Mouse (Mus musculus) neural tube, embryonic 10.5 days (tissue): ENCODE data around the gene Psg19.
"Not testable (repeated sequence)": the region's sequence is repeated elsewhere in the genome, so short reads cannot be mapped to it uniquely, and the experiment has no call there.

Experiments used
- DNase-seq: peaks from one replicate; pipeline ENCODE4 v3.0.0-alpha.2; 2017; ENCODE audit warnings: low spot score; ENCODE audit errors: extremely low spot score

Gene Psg19

GRCm38 (mm10) chr7:18798420-18798819 is at the start of gene Psg19:
Gene Psg19 (minus strand): TSS chr7:18798520.
- no peak for DNase-seq

GRCm38 (mm10) chr7:18844811-18845210 is 46.5 kb upstream of the Psg19 start:
- no peak for DNase-seq

- DNase-seq, result no peak
These were observed 42.9 kb upstream of the Psg19 start for GRCm38 (mm10) chr7:18841174-18841567.

GRCm38 (mm10) chr7:18840386-18841173 is 42.3 kb upstream of the Psg19 start:
- DNase-seq, result peak; percentile 57

GRCm38 (mm10) chr7:18839865-18840264 is 41.5 kb upstream of the Psg19 start, which contains the start of gene Mill2:
Gene Mill2 (plus strand): TSS chr7:18839966.
- no peak for DNase-seq

DNA sequence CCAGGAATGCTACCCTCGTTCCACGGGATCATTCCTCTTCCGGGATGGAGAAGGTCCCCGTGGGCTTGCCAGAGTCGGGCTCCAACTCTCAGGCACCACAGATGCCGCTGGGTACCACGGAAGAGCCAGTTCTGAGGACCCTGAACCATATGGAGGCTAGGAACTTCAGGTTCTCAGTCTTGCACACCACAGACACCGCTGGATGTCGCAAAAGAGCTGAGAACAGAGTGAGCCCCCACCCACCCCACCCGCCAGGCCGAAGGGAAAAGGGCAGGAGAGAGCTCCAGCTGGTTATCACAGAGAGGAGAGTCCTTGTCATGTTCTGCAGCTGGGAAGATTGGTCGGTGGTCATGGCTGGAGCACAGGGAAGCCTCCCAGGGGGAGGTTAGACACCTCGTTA is 34.0 kb upstream of the Psg19 start:
- DNase-seq, result no peak

DNA sequence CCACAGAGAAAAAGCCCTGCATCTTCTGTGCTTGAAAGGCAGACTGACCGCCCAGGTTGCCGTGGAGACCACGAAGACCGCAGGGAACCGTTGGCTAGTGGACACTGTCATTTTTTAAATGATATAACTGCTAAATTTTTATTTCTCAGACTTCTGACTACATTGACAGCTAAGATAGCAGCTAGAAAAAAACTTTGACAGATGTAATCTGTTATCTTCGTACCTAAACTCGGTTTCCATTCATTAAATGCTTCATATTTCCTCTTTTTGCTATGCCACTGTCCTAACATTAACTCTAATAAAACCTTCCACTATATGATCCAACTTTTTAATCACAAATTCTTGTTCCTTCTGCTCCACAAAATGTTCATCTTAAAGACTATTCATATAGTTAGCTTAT is 31.2 kb upstream of the Psg19 start:
- no peak for DNase-seq

DNA sequence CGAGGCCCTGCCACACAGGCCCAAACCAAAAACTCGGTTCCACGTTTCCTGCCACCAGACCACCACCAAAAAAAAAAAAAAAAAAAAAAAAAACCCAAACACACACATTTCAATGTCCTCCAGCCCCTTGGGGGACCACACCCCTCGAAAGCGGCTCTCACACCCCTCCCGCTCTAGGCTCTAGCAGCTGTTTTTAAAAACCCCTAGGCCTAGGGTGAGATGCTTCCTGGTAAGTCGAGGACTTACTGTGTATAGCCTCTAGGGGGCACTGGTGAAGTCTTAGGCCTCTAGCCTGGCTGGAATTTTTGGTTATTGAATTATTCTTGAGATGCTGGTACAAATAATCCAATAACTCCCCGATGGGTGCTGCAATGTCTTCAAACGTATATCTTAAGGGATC is 30.3 kb upstream of the Psg19 start:
- no peak for DNase-seq

DNA sequence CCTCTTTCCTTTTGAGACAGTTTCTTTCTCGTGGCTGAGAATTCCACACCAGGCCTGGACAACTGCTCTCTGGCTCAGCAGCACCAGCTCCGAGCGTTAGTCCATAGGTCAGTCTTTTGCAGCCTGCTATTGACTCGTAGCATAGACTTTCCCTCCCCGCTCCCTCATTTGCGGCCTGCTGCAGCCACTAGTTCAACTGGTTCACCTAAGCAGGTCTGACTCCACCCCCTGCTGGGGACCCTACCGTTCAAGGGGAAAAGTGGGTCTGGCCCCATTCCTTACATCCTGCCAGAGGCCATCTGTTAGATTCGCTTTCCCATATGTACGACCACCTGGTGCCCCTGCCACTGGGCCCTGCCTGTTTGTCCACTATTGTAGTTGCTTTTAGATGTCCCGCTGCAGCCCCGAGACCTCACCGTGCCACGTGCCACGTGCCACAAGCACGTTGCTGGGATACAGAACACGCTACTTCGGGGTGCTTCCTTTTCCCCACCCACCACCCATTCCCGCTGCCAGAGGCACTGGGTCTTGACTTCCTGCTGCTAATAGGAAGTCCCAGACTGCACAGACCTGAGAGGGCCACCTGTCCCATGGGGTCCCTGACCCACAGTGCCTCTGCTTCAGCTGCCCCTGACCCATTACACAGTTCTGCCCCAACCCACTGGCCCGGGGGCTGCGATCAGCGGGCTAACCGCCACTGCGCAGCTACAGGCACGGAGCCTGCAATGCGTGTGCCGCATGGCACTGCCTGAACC is 29.6 kb upstream of the Psg19 start:
- DNase-seq, result no peak

- no peak for DNase-seq
These were observed 23.2 kb upstream of the Psg19 start, which contains the start of gene Psg17 for GRCm38 (mm10) chr7:18821507-18821906. Gene Psg17 (minus strand): TSS chr7:18821607.

DNA sequence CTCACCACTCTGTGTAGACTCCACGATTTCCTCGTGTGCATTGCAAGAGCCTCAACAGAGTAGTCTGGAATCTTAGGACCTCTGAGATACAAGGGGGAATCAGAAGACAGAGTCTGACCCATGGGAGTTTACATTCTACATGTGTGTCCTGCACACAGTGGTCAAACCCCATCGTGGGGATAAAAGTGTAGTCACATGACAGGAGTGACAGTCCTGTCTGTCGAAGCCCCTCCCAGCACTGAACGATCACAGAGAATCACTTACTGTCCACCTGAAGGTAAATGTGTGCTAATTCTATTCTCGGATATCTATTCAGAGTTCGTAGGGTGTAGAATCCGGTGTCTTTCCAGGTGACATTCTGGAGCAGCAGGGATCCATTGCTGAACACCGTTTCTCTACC is 20.0 kb upstream of the Psg19 start:
- no peak for DNase-seq

GRCm38 (mm10) chr7:18803526-18803925 is 5.2 kb upstream of the Psg19 start:
- no peak for DNase-seq

GRCm38 (mm10) chr7:18799129-18799528 is 809 bp upstream of the Psg19 start:
- DNase-seq, result no peak

DNA sequence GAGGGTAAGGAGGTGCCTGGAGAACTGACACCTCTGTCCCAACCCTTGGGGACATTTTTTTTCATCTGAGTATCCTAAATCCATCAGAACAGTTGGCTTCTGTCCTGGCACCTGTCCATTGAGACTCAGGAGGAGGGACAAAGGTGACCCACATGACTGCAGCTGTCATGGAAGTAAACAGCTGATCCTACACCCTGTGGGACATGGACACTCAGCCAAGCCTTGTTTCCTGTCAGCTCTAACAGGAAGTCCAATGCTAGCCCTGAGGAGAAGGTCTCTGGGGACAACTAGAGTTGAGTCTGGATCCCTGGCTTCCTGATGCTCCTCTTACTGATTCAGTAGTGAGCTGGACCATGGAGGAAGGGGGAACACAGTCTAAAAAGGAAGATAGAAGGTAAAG is 7.6 kb downstream of the Psg19 start:
- DNase-seq, result not testable (repeated sequence)

- not testable (repeated sequence) for DNase-seq
These were observed 17.0 kb downstream of the Psg19 start for GRCm38 (mm10) chr7:18781301-18781700.

GRCm38 (mm10) chr7:18779337-18779781 is 19.0 kb downstream of the Psg19 start:
- DNase-seq, result no peak

- not testable (repeated sequence) for DNase-seq
These were observed 35.4 kb downstream of the Psg19 start for GRCm38 (mm10) chr7:18762885-18763284.

- not testable (repeated sequence) for DNase-seq
These were observed 38.2 kb downstream of the Psg19 start for GRCm38 (mm10) chr7:18760152-18760551.

DNA sequence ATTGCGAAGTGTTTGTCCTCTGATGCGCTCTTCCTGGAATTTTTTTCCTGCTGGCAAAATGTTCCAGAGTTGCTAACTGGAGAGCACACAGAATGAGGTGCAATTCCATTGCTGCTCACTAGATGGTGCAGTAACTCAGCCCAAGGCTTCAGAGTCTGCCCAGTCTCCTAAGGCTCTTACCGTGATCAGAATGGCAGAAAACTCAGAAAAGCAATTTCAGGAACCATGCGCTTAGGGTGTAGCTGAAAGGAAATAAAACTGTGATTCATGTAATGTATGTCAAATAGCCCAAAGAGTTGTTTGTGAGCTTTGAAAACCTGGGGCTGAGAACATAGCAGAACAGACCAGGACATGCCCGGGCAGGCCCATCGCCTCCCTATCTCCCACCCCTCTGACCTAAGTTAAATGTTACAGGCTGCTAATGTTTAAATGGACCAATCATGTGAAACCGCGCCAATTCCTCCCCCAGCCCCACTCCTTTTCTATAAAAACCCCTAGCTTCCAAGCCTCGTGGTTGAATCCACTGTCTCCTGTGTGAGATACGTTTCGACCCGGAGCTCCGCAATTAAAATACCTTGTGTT is 48.3 kb downstream of the Psg19 start:
- DNase-seq, result peak; percentile 65

GRCm38 (mm10) chr7:18748994-18749895 is 49.1 kb downstream of the Psg19 start:
- DNase-seq, result peak; percentile 16

- DNase-seq, result not testable (repeated sequence)
These were observed 50.9 kb downstream of the Psg19 start for GRCm38 (mm10) chr7:18747420-18747819.
